Mouse (Mus musculus): Measurements from ENCODE around the gene St3gal2. TPM values are rescaled to one million over a fixed set of nuclear protein-coding genes. Genes with fewer than 3 reads are reported as not detected.

The St3gal2 gene
- total and polyA plus RNA-seq, 3 experiments: 16.9 to 44.5 (median 17.0) TPM

- Histone ChIP-seq H3K4me3 (replicated peaks in 1 of 3; ENCODE audit: low read depth in 2 of 3, low read length in 2 of 3, poor library complexity in 1 of 3) (no peak overlapping the region), H3K79me2 (replicated peaks; ENCODE audit: control insufficient read depth, extremely low read depth, insufficient read depth, poor library complexity, severe bottlenecking) (peaks cover 15% of the 10 kb centered on the region), H3K4me1 (ENCODE audit: control insufficient read depth in 1 of 2, insufficient read depth in 2 of 2) (peaks cover 0 to 18% of the 10 kb centered on the region in 2 experiments; a peak in 1 of 4 replicates), H3K9ac (ENCODE audit: insufficient read depth, low read depth) (no peak overlapping the region), H3K4me2 (ENCODE audit: insufficient read depth, low read depth, poor library complexity, severe bottlenecking) (no peak overlapping the region), H3K36me3 (replicated peaks in 1 of 2; ENCODE audit: control insufficient read depth in 1 of 2, insufficient read depth in 1 of 2, low read length in 1 of 2) (peaks cover 69 to 88% of the 10 kb centered on the region in 2 experiments), H3K9me3 (replicated peaks; ENCODE audit: low read length) (no peaks in the 10 kb centered on the region), H3K27me3 (replicated peaks) (no peaks in the 10 kb centered on the region), H3K27ac (ENCODE audit: insufficient read depth, low read depth) (no peak overlapping the region)
- TF ChIP-seq NELFE (IDR thresholded peaks at IDR 0.05; ENCODE audit: low read depth, low read length) (no peak), JUND (conservative IDR thresholded peaks at IDR 0.05; ENCODE audit: low read depth, low read length) (no peak), MAZ (IDR thresholded peaks at IDR 0.05; ENCODE audit: low read depth, low read length) (no peak), POLR2A (IDR thresholded peaks at IDR 0.05; ENCODE audit: low read depth, low read length) (no peak), BHLHE40 (IDR thresholded peaks at IDR 0.05; ENCODE audit: low read depth, low read length) (no peak), KAT2A (IDR thresholded peaks at IDR 0.05; ENCODE audit: insufficient replicate concordance, low read length) (no peak), E2F4 (IDR thresholded peaks at IDR 0.05; ENCODE audit: insufficient replicate concordance, low read depth, low read length) (no peak), ELF1 (IDR thresholded peaks at IDR 0.05; ENCODE audit: low read depth, low read length) (no peak), TBP (conservative IDR thresholded peaks at IDR 0.05; ENCODE audit: low read depth, low read length) (no peak), EP300 (IDR thresholded peaks at IDR 0.05; ENCODE audit: low read length) (no peak), MYC (IDR thresholded peaks at IDR 0.05; ENCODE audit: low read depth, low read length) (no peak), NRF1 (IDR thresholded peaks at IDR 0.05; ENCODE audit: low read depth, low read length) (no peak), MXI1 (IDR thresholded peaks at IDR 0.05; ENCODE audit: low read depth, low read length) (no peak), ZMIZ1 (IDR thresholded peaks at IDR 0.05; ENCODE audit: low read depth, low read length) (no peak), SIN3A (IDR thresholded peaks at IDR 0.05; ENCODE audit: low read length) (no peak)
- dilution Hi-C loops (cut with MboI; ENCODE audit: extremely low pct_ligation_motif_present, extremely low pct_unique_long_range_greater_than_20kb, low sequenced_read_pairs) (no loop called here), in situ Hi-C loops (cut with MboI; ENCODE audit: low pct_ligation_motif_present, low pct_unique_long_range_greater_than_20kb, low sequenced_read_pairs) (no loop called here)
- no peak for DNase-seq (ENCODE audit: extremely low read depth)
Measured at GRCm38 (mm10) chr8:110987805-110988744, 68.4 kb downstream of the St3gal2 start.

GRCm38 (mm10) chr8:110990017-110990416 lies 70.3 kb downstream of the St3gal2 start:
- Histone ChIP-seq H3K4me2 (ENCODE audit: insufficient read depth, low read depth, poor library complexity, severe bottlenecking) (no peak overlapping the region), H3K4me3 (replicated peaks in 1 of 3; ENCODE audit: low read depth in 2 of 3, low read length in 2 of 3, poor library complexity in 1 of 3) (no peak overlapping the region), H3K27me3 (replicated peaks) (no peaks in the 10 kb centered on the region), H3K9me3 (replicated peaks; ENCODE audit: low read length) (no peaks in the 10 kb centered on the region), H3K79me2 (replicated peaks; ENCODE audit: control insufficient read depth, extremely low read depth, insufficient read depth, poor library complexity, severe bottlenecking) (peaks cover 33% of the 10 kb centered on the region), H3K9ac (ENCODE audit: insufficient read depth, low read depth) (no peak overlapping the region), H3K36me3 (replicated peaks in 1 of 2; ENCODE audit: control insufficient read depth in 1 of 2, insufficient read depth in 1 of 2, low read length in 1 of 2) (peaks cover 61 to 87% of the 10 kb centered on the region in 2 experiments), H3K27ac (ENCODE audit: insufficient read depth, low read depth) (no peak overlapping the region), H3K4me1 (ENCODE audit: control insufficient read depth in 1 of 2, insufficient read depth in 2 of 2) (peaks cover 2 to 32% of the 10 kb centered on the region in 2 experiments; a peak in 1 of 4 replicates)
- no peak for DNase-seq (ENCODE audit: extremely low read depth)
- in situ Hi-C loops (cut with MboI; ENCODE audit: low pct_ligation_motif_present, low pct_unique_long_range_greater_than_20kb, low sequenced_read_pairs): no loop called here
- dilution Hi-C loops (cut with MboI; ENCODE audit: extremely low pct_ligation_motif_present, extremely low pct_unique_long_range_greater_than_20kb, low sequenced_read_pairs): no loop called here
- TF ChIP-seq EP300 (IDR thresholded peaks at IDR 0.05; ENCODE audit: low read length): no peak
- TF ChIP-seq USF2 (conservative IDR thresholded peaks at IDR 0.05; ENCODE audit: low read depth, low read length): no peak
- no peak for TF ChIP-seq JUN (IDR thresholded peaks at IDR 0.05; ENCODE audit: insufficient read depth, low read depth, low read length)
- no peak for TF ChIP-seq MAFK (IDR thresholded peaks at IDR 0.05; ENCODE audit: insufficient replicate concordance, low read length)
